8 mouse cellular contexts compared by ENCODE assay signal in genomic region chr9:8133586-8134115, GRCm38 (mm10). TPM values are rescaled to one million over a fixed set of nuclear protein-coding genes. Genes with fewer than 3 reads are reported as not detected.
A peak's percentile ranks its signal among the peaks of the same experiment; 100 is the strongest.
DNase-seq lines count a peak whose midpoint lies in the region; ATAC-seq and TF ChIP-seq lines count a peak whose summit lies in the region.

No protein-coding gene starts in this region.

- H3K4me1 ChIP-seq in heart, postnatal 0 days (ENCODE audit: control insufficient read depth, insufficient read depth), result peaks cover 3% of the 10 kb centered on the region; the same call in 1 of the 2 replicates
- H3K4me1 ChIP-seq in midbrain, embryonic 10.5 days, result peaks cover 10% of the 10 kb centered on the region

- TF ChIP-seq EP300 in heart, postnatal 0 days (IDR thresholded peaks at IDR 0.05; ENCODE audit: low read depth), result no peak

- no peaks in the 10 kb centered on the region for H3K9me3 ChIP-seq in heart, postnatal 0 days (replicated peaks; ENCODE audit: control insufficient read depth, low read length)
- H3K9me3 ChIP-seq in midbrain, embryonic 10.5 days (replicated peaks), result no peaks in the 10 kb centered on the region

- no peak for TF ChIP-seq CTCF in heart, postnatal 0 days (IDR thresholded peaks at IDR 0.05; ENCODE audit: low read depth)

- DNase-seq in left cerebral cortex, postnatal 4 days, result peak; percentile 2
- no peak for DNase-seq in left cerebral cortex, adult 18-20 months (ENCODE audit: low spot score in 2 of 2)
- DNase-seq in c-Kit-positive CD71-negative TER-119-negative erythroid progenitor cells, embryonic 14.5 days (ENCODE audit: low read depth), result peak; percentile 1
- no peak for DNase-seq in heart, postnatal 0 days (ENCODE audit: low spot score)
- DNase-seq in midbrain, embryonic 10.5 days (ENCODE audit: low spot score), result peak; percentile 18
- DNase-seq in thymus, postnatal 10 days (ENCODE audit: low spot score in 2 of 2), result no peak
- DNase-seq in spleen, postnatal 36 days (ENCODE audit: low spot score in 2 of 2), result no peak
- no peak for DNase-seq in left cerebral cortex, postnatal 36 days (ENCODE audit: low spot score in 2 of 2)

- peak overlapping the region; percentile 79 for H3K4me2 ChIP-seq in heart, postnatal 0 days (ENCODE audit: low read depth, low read length)

- peak; percentile 4; the same call in 1 of the 2 replicates for ATAC-seq in heart, postnatal 0 days (ENCODE audit: insufficient read depth, low read depth)

- H3K27me3 ChIP-seq in heart, postnatal 0 days (ENCODE audit: control insufficient read depth, insufficient read depth, low read length), result no peaks in the 10 kb centered on the region
- peaks cover 9% of the 10 kb centered on the region; the same call in 1 of the 2 replicates for H3K27me3 ChIP-seq in midbrain, embryonic 10.5 days (ENCODE audit: low read depth, poor library complexity, severe bottlenecking)

- peak overlapping the region; percentile 70 for H3K4me3 ChIP-seq in heart, postnatal 0 days (ENCODE audit: low read depth, low read length)
- peak overlapping the region; percentile 84 for H3K4me3 ChIP-seq in midbrain, embryonic 10.5 days

- H3K36me3 ChIP-seq in heart, postnatal 0 days (replicated peaks; ENCODE audit: control insufficient read depth, insufficient read depth, low read length), result no peaks in the 10 kb centered on the region
- no peaks in the 10 kb centered on the region for H3K36me3 ChIP-seq in midbrain, embryonic 10.5 days

- peak overlapping the region; percentile 53 for H3K9ac ChIP-seq in heart, postnatal 0 days (replicated peaks; ENCODE audit: low read depth, low read length)

- no peak overlapping the region for H3K27ac ChIP-seq in heart, postnatal 0 days (ENCODE audit: low read depth)
- peak overlapping the region; percentile 86 for H3K27ac ChIP-seq in midbrain, embryonic 10.5 days (replicated peaks)

- intact Hi-C loops in left cerebral cortex, postnatal 4 days (cut with DNase I), result no loop called here
- intact Hi-C loops in left cerebral cortex, postnatal 36 days (cut with DNase I), result loop anchor here (5.0 kb wide), 1 partner anchor 91 kb away; the partner anchor contains the start of gene Cfap300

- WGBS in heart, postnatal 0 days, result 2% methylated on average over 20 of the region's 22 CpGs
- WGBS in midbrain, embryonic 10.5 days, result 3% methylated on average over 22 of the region's 22 CpGs

RNA-seq across cellular contexts. Expression of gene Cep126, which starts 0.4 kb away (rescaled TPM):
- 1 to 10 TPM; 9.0 to 9.8 TPM for total RNA-seq in left cerebral cortex, postnatal 4 days (2021)
- total RNA-seq in left cerebral cortex, adult 18-20 months (2021), result 10 to 100 TPM; 19.6 to 23.3 TPM
- 0.43 and 7.5 TPM in 2 replicates for total RNA-seq in heart, postnatal 0 days (2014; rRNA removed; ENCODE audit: low replicate concordance)
- polyA plus RNA-seq in heart, postnatal 0 days (2015; fragmentation: Nextera tagmentation; extraction: Ambion mirVana), result 0.98 and 1.1 TPM in 2 replicates
- 2.1 and 2.9 TPM in 2 replicates for polyA plus RNA-seq in midbrain, embryonic 10.5 days (2016; fragmentation: Nextera tagmentation; extraction: Ambion mirVana)
- total RNA-seq in left cerebral cortex, postnatal 36 days (2021), result 10 to 100 TPM; 19.4 to 20.6 TPM

Comparison
In these comparisons a context has a peak if more than half of its experiments do, and no peak if none do; other contexts are left out.
1. DNase-seq: peak in left cerebral cortex, postnatal 4 days (single experiment), c-Kit-positive CD71-negative TER-119-negative erythroid progenitor cells, embryonic 14.5 days (single experiment) and midbrain, embryonic 10.5 days (single experiment); none in left cerebral cortex, adult 18-20 months (0 of 2), heart, postnatal 0 days (single experiment), thymus, postnatal 10 days (0 of 2), spleen, postnatal 36 days (0 of 2) and left cerebral cortex, postnatal 36 days (0 of 2).